Mouse (Mus musculus) stomach, adult 2 months (tissue): ENCODE data around the gene Mbl1. TPM values are rescaled to one million over a fixed set of nuclear protein-coding genes. Genes with fewer than 3 reads are reported as not detected.

Source experiments
- polyA plus RNA-seq: library from polyadenylated mRNA; depleted of rRNA; stranded (reverse); fragments of >200 nt; gene quantifications from 2 replicates; pipeline ENCODE4 v1.2.3, GENCODE M21; 2012; rRNA removed

Mbl1 gene
- polyA plus RNA-seq: not detected in 2 replicates

DNA sequence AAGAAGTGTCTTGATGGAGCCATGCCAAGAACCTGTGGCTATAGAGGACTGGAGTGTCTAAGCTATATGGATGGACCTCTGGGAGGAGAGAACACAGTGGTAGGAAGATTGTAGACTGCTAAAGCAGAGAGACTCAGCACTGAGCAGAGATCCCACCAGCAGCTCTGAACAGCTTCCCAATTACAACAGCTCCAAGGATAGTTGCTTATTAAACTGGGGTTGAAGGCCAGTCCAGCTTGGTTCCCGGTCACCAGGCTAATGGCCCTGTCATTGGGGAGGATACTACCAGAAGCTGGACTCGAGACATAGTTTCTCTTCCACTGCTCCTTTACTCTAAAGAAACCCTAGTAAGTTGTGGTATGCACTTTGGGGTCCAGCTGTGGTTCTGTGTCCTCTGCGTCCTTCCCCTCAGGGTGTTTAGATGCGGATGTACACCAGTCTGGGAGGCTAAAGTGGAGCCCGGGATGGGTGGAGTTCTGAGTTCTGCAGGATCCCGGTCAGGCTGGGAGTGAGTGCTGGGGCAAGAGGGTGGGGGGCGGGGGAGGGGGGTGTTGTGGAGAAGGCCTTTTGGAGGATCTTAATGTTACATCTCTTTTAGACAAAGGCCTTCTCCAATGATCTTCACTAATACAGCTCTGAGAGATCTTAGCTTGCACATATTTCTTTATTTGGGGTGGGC lies at the start of gene Mbl1:
Gene Mbl1, plus strand, starts transcription at position 239 of the 679 bp plus-strand sequence.

DNA sequence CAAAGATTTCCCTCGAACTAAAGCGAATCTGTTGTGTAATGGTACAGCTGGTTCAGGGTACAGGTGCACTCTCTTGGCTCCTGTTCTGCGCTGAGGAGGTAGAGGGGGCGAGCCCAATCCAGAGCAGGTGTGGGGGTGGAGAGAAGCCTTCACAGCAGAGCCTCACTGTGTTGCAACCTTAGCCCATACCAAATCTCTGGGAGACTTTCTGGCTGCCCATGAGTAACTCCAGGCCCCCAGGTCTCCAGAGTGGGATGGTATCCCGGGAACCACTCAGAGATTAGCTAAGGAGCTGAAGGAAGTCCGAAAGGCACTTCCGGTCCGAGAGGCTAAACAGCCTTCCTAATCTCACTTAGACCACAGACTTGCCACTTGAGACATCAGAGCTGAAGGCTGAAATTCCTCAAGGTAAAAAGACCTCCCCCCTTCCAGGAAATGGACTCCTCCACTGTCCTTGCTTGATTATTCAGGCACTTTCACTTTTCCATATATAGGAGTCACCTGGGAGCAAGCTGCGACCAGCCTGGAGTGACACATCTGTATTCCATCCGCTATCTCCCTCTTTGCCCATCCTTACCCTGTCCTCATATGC lies 46.3 kb upstream of the Mbl1 start, which contains the start of gene Mat1a:
Gene Mat1a, plus strand, starts transcription at position 183 of the 592 bp plus-strand sequence.

DNA sequence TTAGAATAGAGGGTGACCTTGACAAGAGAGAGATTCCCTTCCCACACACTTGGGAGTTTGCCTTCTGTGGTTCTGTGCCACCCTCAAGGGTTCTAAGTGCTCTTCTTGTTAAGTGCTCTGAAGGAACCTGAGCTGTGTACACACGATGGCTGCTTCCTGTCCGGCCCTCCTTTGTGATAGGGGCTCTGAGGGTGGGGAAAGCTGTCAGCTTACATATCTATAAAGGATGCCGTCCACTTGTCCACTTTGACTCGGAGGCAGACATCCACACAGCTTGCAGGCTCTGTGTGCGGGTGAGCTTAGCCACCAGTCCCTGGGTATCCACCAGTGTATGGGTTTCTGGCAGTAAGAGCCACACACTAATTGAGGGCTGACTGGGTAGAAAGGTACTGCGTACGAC lies 19.7 kb upstream of the Mbl1 start, which contains the start of gene Sftpa1:
Gene Sftpa1, plus strand, starts transcription at position 243 of the 400 bp plus-strand sequence.

DNA sequence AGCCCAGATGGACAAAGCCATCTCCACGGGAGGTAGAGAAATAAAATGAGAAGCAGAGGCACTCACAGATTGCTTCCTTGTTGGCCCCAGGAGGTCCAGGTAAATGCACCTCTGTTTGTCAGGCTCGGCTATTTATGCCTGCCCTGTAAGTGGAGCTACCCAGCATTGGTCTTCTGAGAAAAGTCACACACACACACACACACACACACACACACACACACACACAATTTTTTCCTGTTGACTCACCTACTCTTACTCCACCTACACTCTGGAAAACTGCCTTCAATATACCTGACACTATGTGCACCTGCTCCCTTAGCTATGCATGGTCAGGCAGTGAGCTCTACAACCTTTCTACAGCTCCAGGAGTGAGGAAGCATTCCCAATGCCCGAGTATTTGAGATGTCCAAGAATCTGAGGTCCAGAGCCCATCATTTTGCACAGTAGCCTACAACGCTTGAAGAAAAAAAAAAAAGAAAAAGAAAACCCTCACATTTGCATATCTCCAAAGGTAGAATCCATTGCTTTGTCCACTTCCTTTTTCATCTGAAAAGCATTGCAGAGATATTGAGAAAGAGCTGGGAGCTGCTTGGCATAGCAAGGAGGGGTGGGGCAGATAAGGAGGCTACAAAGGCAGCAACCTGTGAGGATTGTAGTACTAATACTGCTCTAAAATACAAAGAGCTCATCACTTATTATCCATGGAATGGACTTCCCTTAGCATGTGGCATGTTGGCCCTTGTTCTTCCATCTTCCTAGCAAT lies 34.0 kb downstream of the Mbl1 start, which contains the start of gene Sftpd:
Gene Sftpd, minus strand, starts transcription at position 91 of the 763 bp plus-strand sequence.

Other genes starting within 250 kb of the Mbl1 start
- gene Tspan14, start 184.7 kb upstream of the Mbl1 start, polyA plus RNA-seq: 22.8 and 28.0 TPM in 2 replicates
- 3.7 and 4.7 TPM in 2 replicates for gene Fam213a, start 137.7 kb upstream of the Mbl1 start, polyA plus RNA-seq
- not detected in 2 replicates for gene Dydc2, start 82.2 kb upstream of the Mbl1 start, polyA plus RNA-seq
- not detected in 2 replicates for gene Dydc1, start 78.5 kb upstream of the Mbl1 start, polyA plus RNA-seq
- 0.09 and 0.13 TPM in 2 replicates for gene Mat1a, start 46.4 kb upstream of the Mbl1 start, polyA plus RNA-seq
- not detected in 2 replicates for gene Sftpa1, start 19.7 kb upstream of the Mbl1 start, polyA plus RNA-seq
- gene Sftpd, start 33.7 kb downstream of the Mbl1 start, polyA plus RNA-seq: 0.05 and 0.09 TPM in 2 replicates
- not detected in 2 replicates for gene Gm2832, start 127.3 kb downstream of the Mbl1 start, polyA plus RNA-seq
- gene Gm5798, start 197.2 kb downstream of the Mbl1 start, polyA plus RNA-seq: not detected in 2 replicates
- gene Gm7945, start 234.9 kb downstream of the Mbl1 start, polyA plus RNA-seq: not detected in 2 replicates